Mouse (Mus musculus) liver, adult 2 months (tissue): ENCODE measurements around the gene Espn. TPM values are rescaled to one million over a fixed set of nuclear protein-coding genes. Genes with fewer than 3 reads are reported as not detected.

ENCODE experiments used
- DNase-seq: peaks from one replicate; pipeline ENCODE4 v3.0.0-alpha.2; 2011; ENCODE audit warnings: low read depth, low spot score; ENCODE audit errors: extremely low read depth
- H3K27ac ChIP-seq: fragments of 200-500 bp; replicated peaks from 2 replicates; pipeline ENCODE4 v1.5.1; 2012; ENCODE audit warnings: low read depth, mild to moderate bottlenecking, control low read depth, inconsistent platforms, low read length; ENCODE audit not compliant: insufficient read depth
- H3K27me3 ChIP-seq: fragments of 200-500 bp; 2 replicates; pipeline ENCODE4 v1.6.1; 2012; ENCODE audit warnings: mild to moderate bottlenecking, moderate library complexity, low read length, inconsistent platforms; ENCODE audit not compliant: control insufficient read depth, insufficient read depth
- H3K36me3 ChIP-seq: fragments of 200-500 bp; 2 replicates; pipeline ENCODE4 v1.6.1; 2012; ENCODE audit warnings: low read length, inconsistent platforms; ENCODE audit not compliant: control insufficient read depth, insufficient read depth
- H3K4me1 ChIP-seq: fragments of 200-500 bp; 2 replicates; pipeline ENCODE4 v1.6.1; 2011; ENCODE audit warnings: low read length; ENCODE audit not compliant: control insufficient read depth, insufficient read depth
- H3K4me3 ChIP-seq: fragments of 200-500 bp; 2 replicates; pipeline ENCODE4 v1.5.1; 2011; ENCODE audit warnings: low read depth, mild to moderate bottlenecking, control low read depth, low read length, moderate library complexity; ENCODE audit not compliant: insufficient read depth
- H3K79me2 ChIP-seq: fragments of 200-500 bp; 2 replicates; pipeline ENCODE4 v1.6.1; 2012; ENCODE audit warnings: inconsistent platforms, mild to moderate bottlenecking, low read length, moderate library complexity; ENCODE audit not compliant: control insufficient read depth, insufficient read depth
- H3K9ac ChIP-seq: fragments of 200-500 bp; 2 replicates; pipeline ENCODE4 v1.6.1; 2012; ENCODE audit warnings: low read depth, mild to moderate bottlenecking, control low read depth, inconsistent platforms, low read length
- CTCF ChIP-seq: fragments of 200-500 bp; IDR thresholded peaks from 2 replicates; pipeline ENCODE4 v1.5.1; 2011; ENCODE audit warnings: low read depth, low read length, control low read depth
- POLR2A ChIP-seq: fragments of 200-500 bp; IDR thresholded peaks from 2 replicates; pipeline ENCODE4 v1.6.1; 2011; ENCODE audit warnings: low read length, control low read depth; ENCODE audit not compliant: insufficient read depth; ENCODE audit errors: extremely low read depth
- WGBS: fragments of 180-500 bp; shearing (Covaris S2); methylation state at CpG from one replicate; pipeline ENCODE4 v1.1.7; 2018; 5-methylcytosine and 5-hydroxymethylcytosine counted together
- polyA plus RNA-seq: library from polyadenylated mRNA; depleted of rRNA; stranded (reverse); fragments of >200 nt; gene quantifications from 2 replicates; pipeline ENCODE4 v1.2.3, GENCODE M21; 2012
- total RNA-seq: library from RNA; depleted of rRNA; stranded (reverse); fragments of >200 nt; gene quantifications from 2 replicates; pipeline ENCODE4 v1.2.3, GENCODE M21; 2014

The Espn gene
- total and polyA plus RNA-seq, 2 experiments: 0.28 to 1.4 TPM

DNA sequence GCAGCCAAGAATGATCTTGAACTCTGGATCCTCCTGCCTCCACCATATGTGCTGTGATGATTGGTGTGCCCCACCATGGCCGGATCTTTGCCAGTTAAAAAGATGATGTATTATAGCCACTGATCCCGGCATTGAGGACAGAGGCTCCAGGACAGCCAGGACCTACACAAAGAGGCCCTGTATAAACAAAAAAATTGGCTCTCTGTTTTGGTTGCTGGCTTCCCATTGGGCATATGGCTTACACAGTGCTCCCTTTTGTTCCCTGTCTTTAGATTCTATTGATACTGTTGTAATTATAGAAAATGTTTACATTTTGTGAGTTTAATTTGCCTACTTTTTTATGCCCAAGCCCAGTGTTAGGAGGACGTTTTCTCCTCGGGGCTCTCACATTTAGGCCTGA lies 40.4 kb upstream of the Espn start:
- Histone ChIP-seq H3K4me3 (no peak overlapping the region), H3K36me3 (no peaks in the 10 kb centered on the region), H3K9ac (no peak overlapping the region), H3K27me3 (no peaks in the 10 kb centered on the region), H3K4me1 (no peaks in the 10 kb centered on the region; the same call in 1 of the 2 replicates), H3K79me2 (peaks cover 26% of the 10 kb centered on the region), H3K27ac (no peak overlapping the region)
- 77% methylated on average over 4 of the region's 4 CpGs for WGBS
- DNase-seq: no peak
- TF ChIP-seq POLR2A (no peak), CTCF (no peak)

DNA sequence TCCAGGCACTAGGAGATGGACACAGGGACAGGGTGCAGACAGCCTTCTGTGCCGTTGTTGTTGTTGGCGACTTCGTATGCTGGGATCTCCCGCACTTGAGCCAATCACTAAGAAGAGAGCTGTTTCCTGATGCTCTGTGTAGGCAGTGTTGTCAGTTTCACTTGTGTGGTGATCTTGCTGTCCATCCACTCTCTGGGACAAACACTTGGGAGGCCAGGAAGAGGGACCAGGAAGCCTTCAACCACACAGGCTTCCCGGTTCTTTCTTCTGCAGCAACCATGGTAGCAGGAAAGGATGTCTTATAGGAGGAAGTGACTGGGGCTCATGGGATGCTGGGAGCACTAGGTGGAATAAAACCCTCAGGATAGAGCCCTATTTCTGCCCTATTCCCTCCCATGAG lies 38.5 kb upstream of the Espn start:
- Histone ChIP-seq H3K4me1 (peaks cover 10% of the 10 kb centered on the region), H3K27ac (no peak overlapping the region), H3K4me3 (no peak overlapping the region), H3K79me2 (peaks cover 22% of the 10 kb centered on the region), H3K36me3 (no peaks in the 10 kb centered on the region), H3K9ac (no peak overlapping the region), H3K27me3 (no peaks in the 10 kb centered on the region)
- TF ChIP-seq POLR2A: no peak
- no peak for TF ChIP-seq CTCF
- 87% methylated on average over 5 of the region's 5 CpGs for WGBS
- no peak for DNase-seq

DNA sequence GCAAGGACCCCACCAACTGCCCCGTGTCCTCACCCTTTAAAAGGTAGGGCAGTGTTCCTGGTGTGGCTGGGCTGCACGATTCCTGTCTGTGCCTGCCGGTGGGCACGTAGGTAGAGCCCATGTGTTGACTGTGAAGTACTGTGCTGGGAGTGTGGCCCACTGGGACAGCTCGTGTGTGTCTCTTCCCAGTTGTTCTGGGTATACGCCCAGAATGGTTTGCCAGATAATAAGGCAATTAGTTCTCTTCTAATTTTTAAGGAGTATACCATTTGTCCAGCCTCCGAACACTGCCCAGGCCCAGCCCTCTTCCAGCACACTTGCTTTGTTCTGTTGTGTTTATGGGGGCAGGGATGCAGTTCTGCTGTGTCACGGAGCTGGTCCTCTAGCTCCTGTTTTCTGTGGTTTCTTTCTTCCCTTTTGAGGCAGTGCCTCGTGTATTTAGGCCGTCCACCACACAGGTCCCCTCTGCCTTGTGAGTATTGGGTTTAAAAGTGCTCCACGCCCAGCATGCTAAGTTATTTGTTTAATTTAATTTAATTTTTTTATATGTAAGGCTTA lies 38.0 kb upstream of the Espn start:
- DNase-seq: no peak
- Histone ChIP-seq H3K79me2 (peaks cover 19% of the 10 kb centered on the region; the same call in 1 of the 2 replicates), H3K9ac (no peak overlapping the region), H3K36me3 (no peaks in the 10 kb centered on the region), H3K4me3 (no peak overlapping the region), H3K27me3 (no peaks in the 10 kb centered on the region), H3K4me1 (peaks cover 10% of the 10 kb centered on the region), H3K27ac (no peak overlapping the region)
- TF ChIP-seq CTCF: no peak
- no peak for TF ChIP-seq POLR2A
- WGBS: 87% methylated on average over 11 of the region's 11 CpGs

DNA sequence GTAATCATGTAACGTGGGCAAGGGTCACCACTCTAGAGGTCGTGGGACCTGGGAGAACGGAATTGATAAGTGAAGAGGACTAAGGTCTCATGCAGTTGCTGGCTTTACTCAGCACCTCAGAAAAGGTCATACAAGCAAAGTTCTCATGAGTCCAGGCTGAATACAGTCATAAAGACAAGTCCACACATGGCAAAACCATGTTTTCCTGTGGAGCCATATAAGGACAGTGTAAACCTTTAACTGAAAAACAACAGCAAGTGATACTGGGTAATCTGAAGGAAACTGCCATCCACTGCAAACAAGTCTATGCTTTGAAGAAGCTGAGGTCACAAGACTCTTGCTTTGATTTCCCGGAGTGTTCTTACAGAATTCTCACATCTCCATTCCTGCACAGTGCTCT lies 37.5 kb upstream of the Espn start:
- H3K27ac ChIP-seq: no peak overlapping the region
- 49% methylated on average over 4 of the region's 4 CpGs for WGBS
- no peaks in the 10 kb centered on the region for H3K36me3 ChIP-seq
- DNase-seq: no peak
- H3K4me1 ChIP-seq: peaks cover 13% of the 10 kb centered on the region
- no peak overlapping the region for H3K4me3 ChIP-seq
- TF ChIP-seq POLR2A (no peak), CTCF (no peak)
- no peak overlapping the region for H3K9ac ChIP-seq
- peaks cover 19% of the 10 kb centered on the region; the same call in 1 of the 2 replicates for H3K79me2 ChIP-seq
- H3K27me3 ChIP-seq: no peaks in the 10 kb centered on the region

DNA sequence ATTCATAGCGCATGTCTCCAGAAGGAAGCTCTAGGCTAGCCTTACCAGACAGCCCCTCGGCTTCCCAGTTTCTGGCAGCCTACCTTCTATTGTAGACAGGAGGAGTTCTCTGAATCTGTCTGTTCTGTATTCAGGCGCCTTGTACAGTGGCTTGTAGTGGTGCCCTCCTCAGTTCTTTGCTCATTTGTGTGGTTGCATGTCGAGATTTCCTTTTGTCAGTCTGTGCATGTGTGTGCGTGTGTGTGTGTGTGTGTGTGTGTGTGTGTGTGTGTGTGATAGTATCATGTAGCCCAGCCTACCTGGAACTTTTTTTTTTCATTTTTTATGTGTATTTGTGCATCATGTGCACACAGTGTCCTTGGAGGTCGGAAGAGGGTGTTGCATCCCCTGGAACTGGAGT lies 36.9 kb upstream of the Espn start:
- no peak overlapping the region for H3K9ac ChIP-seq

GRCm38 (mm10) chr4:152188651-152189050 lies 36.5 kb upstream of the Espn start:
- H3K27ac ChIP-seq: no peak overlapping the region
- WGBS: 94% methylated on average over 2 of the region's 2 CpGs
- H3K27me3 ChIP-seq: no peaks in the 10 kb centered on the region
- H3K4me1 ChIP-seq: peaks cover 13% of the 10 kb centered on the region
- H3K4me3 ChIP-seq: no peak overlapping the region
- no peak overlapping the region for H3K9ac ChIP-seq
- no peak for DNase-seq
- peaks cover 16% of the 10 kb centered on the region; the same call in 1 of the 2 replicates for H3K79me2 ChIP-seq
- TF ChIP-seq CTCF (no peak), POLR2A (no peak)
- no peaks in the 10 kb centered on the region for H3K36me3 ChIP-seq

More for the DNA sequence above, 36.9 kb upstream of the Espn start:
- DNase-seq: no peak
- Histone ChIP-seq H3K79me2 (peaks cover 16% of the 10 kb centered on the region; the same call in 1 of the 2 replicates), H3K27me3 (no peaks in the 10 kb centered on the region), H3K36me3 (no peaks in the 10 kb centered on the region), H3K4me1 (peaks cover 13% of the 10 kb centered on the region), H3K4me3 (no peak overlapping the region), H3K27ac (no peak overlapping the region)
- TF ChIP-seq CTCF (no peak), POLR2A (no peak)
- 93% methylated on average over 6 of the region's 6 CpGs for WGBS
